Mouse (Mus musculus) ES-E14 (cell line): Measurements from ENCODE around the gene Slc35e4.

Experiments used
- HCFC1 ChIP-seq: IDR thresholded peaks from 2 replicates; pipeline ENCODE4 v1.6.1; 2012; ENCODE audit warnings: low read length, inconsistent platforms, borderline replicate concordance; ENCODE audit not compliant: insufficient read depth
- MAFK ChIP-seq: IDR thresholded peaks from 2 replicates; pipeline ENCODE4 v1.6.1; 2014; ENCODE audit warnings: mild to moderate bottlenecking, low read depth, low read length, inconsistent platforms; ENCODE audit not compliant: insufficient read depth
- ZC3H11A ChIP-seq: IDR thresholded peaks from 2 replicates; pipeline ENCODE4 v1.6.1; 2012; ENCODE audit warnings: low read depth, mild to moderate bottlenecking, inconsistent platforms, low read length, borderline replicate concordance
- ZNF384 ChIP-seq: IDR thresholded peaks from 2 replicates; pipeline ENCODE4 v1.6.1; 2012; ENCODE audit warnings: low read depth, low read length, inconsistent platforms

- TF ChIP-seq HCFC1 (no peak), ZC3H11A (no peak), ZNF384 (no peak), MAFK (no peak)
Observed at GRCm38 (mm10) chr11:3930931-3931330, 16.5 kb upstream of the Slc35e4 start.
